Mouse (Mus musculus): Measurements from ENCODE around the gene Ilf3. TPM values are rescaled to one million over a fixed set of nuclear protein-coding genes. Genes with fewer than 3 reads are reported as not detected.

The Ilf3 gene
- polyA plus RNA-seq, 1 experiment from 2014 or later, result 179 TPM

- H3K4me2 ChIP-seq (ENCODE audit: low read length), result no peak overlapping the region
- H3K4me1 ChIP-seq (replicated peaks; ENCODE audit: control insufficient read depth, insufficient read depth, low read length), result 0 out of 2 replicates have a peak, but pooled peaks cover 4% of the 10 kb centered on the region
- H3K27me3 ChIP-seq (replicated peaks; ENCODE audit: control insufficient read depth, insufficient read depth, low read length), result no peaks in the 10 kb centered on the region
- H3K4me3 ChIP-seq (ENCODE audit: low read depth, low read length), result no peak overlapping the region
- H3K27ac ChIP-seq (ENCODE audit: low read depth), result no peak overlapping the region
- DNase-seq (ENCODE audit: low spot score) (no peak), ATAC-seq (replicated peaks; ENCODE audit: low FRiP score, low TSS enrichment, low read depth) (no peak)
- peaks cover 56% of the 10 kb centered on the region for H3K36me3 ChIP-seq (ENCODE audit: control insufficient read depth, insufficient read depth, low read length)
- WGBS, result 82% methylated on average over 2 of the region's 2 CpGs
- no peaks in the 10 kb centered on the region for H3K9me3 ChIP-seq (ENCODE audit: control insufficient read depth, low read length)
- no peak overlapping the region for H3K9ac ChIP-seq (ENCODE audit: low read length)
Measured at GRCm38 (mm10) chr9:21419646-21420045, 52.0 kb downstream of the Ilf3 start.

DNA sequence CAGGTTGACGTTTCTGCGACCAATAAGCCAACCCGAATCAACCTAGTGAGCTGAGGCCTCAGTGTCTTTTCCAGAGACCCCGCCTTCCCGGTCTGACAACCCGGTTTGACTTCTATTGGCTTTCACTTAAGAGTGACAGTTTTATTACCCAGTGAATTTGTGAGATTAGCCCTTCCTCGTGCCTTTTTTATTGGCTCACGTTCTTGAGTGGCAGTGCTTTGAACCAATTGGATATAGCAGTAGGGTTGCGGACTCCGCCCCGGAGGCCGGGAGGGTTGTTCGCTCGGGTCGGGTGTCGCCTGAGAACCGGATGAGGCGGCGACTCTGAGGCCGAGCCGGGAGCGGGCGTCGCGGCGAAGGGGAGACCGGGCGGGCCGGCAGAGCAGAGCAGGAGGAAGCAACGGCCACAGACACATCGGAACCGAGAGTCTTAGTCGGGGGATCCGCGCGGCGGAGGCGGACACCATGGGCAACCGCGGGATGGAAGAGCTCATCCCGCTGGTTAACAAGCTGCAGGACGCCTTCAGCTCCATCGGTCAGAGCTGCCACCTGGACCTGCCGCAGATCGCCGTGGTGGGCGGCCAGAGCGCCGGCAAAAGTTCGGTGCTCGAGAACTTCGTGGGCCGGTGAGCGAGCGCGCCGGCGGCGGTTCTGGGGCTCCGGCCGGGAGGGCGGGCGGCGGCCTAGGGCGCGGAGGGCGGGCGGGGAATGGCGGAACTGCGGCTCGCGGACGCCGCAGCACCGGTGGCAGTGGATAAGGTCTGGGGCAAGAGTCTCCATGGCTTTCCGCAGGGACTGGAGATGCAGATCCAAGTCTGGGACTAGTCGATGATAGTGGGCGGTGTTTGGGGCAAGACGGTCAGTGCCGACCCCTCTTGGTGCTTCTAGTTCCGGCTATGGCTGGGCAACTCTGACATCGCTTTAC is 57.2 kb downstream of the Ilf3 start, which contains the start of gene Dnm2:
Dnm2 (plus strand) TSS at position 278 of the 925 bp plus-strand sequence.
- DNase-seq (ENCODE audit: low spot score), result peak; percentile 99
- H3K27me3 ChIP-seq (replicated peaks; ENCODE audit: control insufficient read depth, insufficient read depth, low read length), result no peaks in the 10 kb centered on the region
- under 1% methylated on average over 82 of the region's 82 CpGs for WGBS

GRCm38 (mm10) chr9:21425556-21425945 is 57.9 kb downstream of the Ilf3 start:
- Histone ChIP-seq H3K4me1 (replicated peaks; ENCODE audit: control insufficient read depth, insufficient read depth, low read length) (peaks cover 19% of the 10 kb centered on the region), H3K9me3 (ENCODE audit: control insufficient read depth, low read length) (no peaks in the 10 kb centered on the region), H3K27ac (ENCODE audit: low read depth) (0 out of 2 replicates have a peak overlapping the region, but pooled peaks have one; percentile 72), H3K9ac (ENCODE audit: low read length) (peak overlapping the region; percentile 76), H3K4me2 (ENCODE audit: low read length) (peak overlapping the region; percentile 93), H3K4me3 (ENCODE audit: low read depth, low read length) (peak overlapping the region; percentile 77), H3K27me3 (replicated peaks; ENCODE audit: control insufficient read depth, insufficient read depth, low read length) (no peaks in the 10 kb centered on the region), H3K36me3 (ENCODE audit: control insufficient read depth, insufficient read depth, low read length) (peaks cover 11% of the 10 kb centered on the region)
- DNase-seq (ENCODE audit: low spot score) (no peak), ATAC-seq (replicated peaks; ENCODE audit: low FRiP score, low TSS enrichment, low read depth) (no peak)
- WGBS, result 8% methylated on average over 6 of the region's 6 CpGs

More for the DNA sequence above, 57.2 kb downstream of the Ilf3 start, which contains the start of gene Dnm2:
- Histone ChIP-seq H3K9ac (ENCODE audit: low read length) (peak within 1 kb of the TSS; percentile 76), H3K9me3 (ENCODE audit: control insufficient read depth, low read length) (no peaks in the 10 kb centered on the region), H3K4me3 (ENCODE audit: low read depth, low read length) (peak within 1 kb of the TSS; percentile 77), H3K27ac (ENCODE audit: low read depth) (peak within 1 kb of the TSS; percentile 72; the same call in 1 of the 2 replicates), H3K4me1 (replicated peaks; ENCODE audit: control insufficient read depth, insufficient read depth, low read length) (peaks cover 19% of the 10 kb centered on the region), H3K4me2 (ENCODE audit: low read length) (peak within 1 kb of the TSS; percentile 93), H3K36me3 (ENCODE audit: control insufficient read depth, insufficient read depth, low read length) (peaks cover 18% of the 10 kb centered on the region)
- ATAC-seq (replicated peaks; ENCODE audit: low FRiP score, low TSS enrichment, low read depth), result peak; percentile 99

DNA sequence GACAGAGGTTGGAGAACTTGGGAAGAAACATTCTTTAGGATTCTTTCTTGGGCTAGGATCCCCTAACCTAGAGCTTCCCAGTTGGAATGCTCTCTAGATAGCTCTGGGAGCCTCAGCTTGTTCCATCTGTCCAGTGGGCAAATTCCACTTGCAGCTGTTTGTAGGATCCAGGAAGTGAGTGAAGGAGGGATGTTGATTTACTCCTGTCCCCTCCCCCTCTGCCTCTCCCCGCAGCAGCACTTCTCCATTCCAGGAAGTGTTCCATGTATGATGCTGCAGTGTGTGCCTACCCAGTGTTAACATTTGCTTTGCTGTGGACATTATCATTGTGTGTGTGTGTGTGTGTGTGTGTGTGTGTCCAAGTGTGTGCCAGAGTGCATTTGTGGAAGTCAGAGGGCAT is 58.3 kb downstream of the Ilf3 start:
- H3K4me3 ChIP-seq (ENCODE audit: low read depth, low read length), result peak overlapping the region; percentile 77
- peaks cover 19% of the 10 kb centered on the region for H3K4me1 ChIP-seq (replicated peaks; ENCODE audit: control insufficient read depth, insufficient read depth, low read length)
- ATAC-seq (replicated peaks; ENCODE audit: low FRiP score, low TSS enrichment, low read depth), result no peak
- H3K36me3 ChIP-seq (ENCODE audit: control insufficient read depth, insufficient read depth, low read length), result peaks cover 7% of the 10 kb centered on the region
- no peak for DNase-seq (ENCODE audit: low spot score)
- no peaks in the 10 kb centered on the region for H3K9me3 ChIP-seq (ENCODE audit: control insufficient read depth, low read length)
- no peak overlapping the region for H3K27ac ChIP-seq (ENCODE audit: low read depth)
- no peaks in the 10 kb centered on the region for H3K27me3 ChIP-seq (replicated peaks; ENCODE audit: control insufficient read depth, insufficient read depth, low read length)
- H3K9ac ChIP-seq (ENCODE audit: low read length), result peak overlapping the region; percentile 76
- peak overlapping the region; percentile 93 for H3K4me2 ChIP-seq (ENCODE audit: low read length)
- 5% methylated on average over 1 of the region's 1 CpGs for WGBS

- peaks cover 2% of the 10 kb centered on the region for H3K36me3 ChIP-seq (ENCODE audit: control insufficient read depth, insufficient read depth, low read length)
- H3K4me3 ChIP-seq (ENCODE audit: low read depth, low read length), result no peak overlapping the region
- H3K27ac ChIP-seq (ENCODE audit: low read depth), result no peak overlapping the region
- H3K4me1 ChIP-seq (replicated peaks; ENCODE audit: control insufficient read depth, insufficient read depth, low read length), result peaks cover 19% of the 10 kb centered on the region
- WGBS, result 70% methylated on average over 2 of the region's 2 CpGs
- H3K4me2 ChIP-seq (ENCODE audit: low read length), result peak overlapping the region; percentile 93; the same call in 1 of the 2 replicates
- H3K9ac ChIP-seq (ENCODE audit: low read length), result no peak overlapping the region
- DNase-seq (ENCODE audit: low spot score) (no peak), ATAC-seq (replicated peaks; ENCODE audit: low FRiP score, low TSS enrichment, low read depth) (no peak)
- no peaks in the 10 kb centered on the region for H3K9me3 ChIP-seq (ENCODE audit: control insufficient read depth, low read length)
- H3K27me3 ChIP-seq (replicated peaks; ENCODE audit: control insufficient read depth, insufficient read depth, low read length), result no peaks in the 10 kb centered on the region
Measured at GRCm38 (mm10) chr9:21426525-21426924, 58.9 kb downstream of the Ilf3 start.

- H3K36me3 ChIP-seq (ENCODE audit: control insufficient read depth, insufficient read depth, low read length), result no peaks in the 10 kb centered on the region
- H3K4me3 ChIP-seq (ENCODE audit: low read depth, low read length), result no peak overlapping the region
- H3K9ac ChIP-seq (ENCODE audit: low read length), result no peak overlapping the region
- ATAC-seq (replicated peaks; ENCODE audit: low FRiP score, low TSS enrichment, low read depth), result no peak
- no peak overlapping the region for H3K27ac ChIP-seq (ENCODE audit: low read depth)
- DNase-seq (ENCODE audit: low spot score), result no peak
- H3K27me3 ChIP-seq (replicated peaks; ENCODE audit: control insufficient read depth, insufficient read depth, low read length), result no peaks in the 10 kb centered on the region
- H3K9me3 ChIP-seq (ENCODE audit: control insufficient read depth, low read length), result no peaks in the 10 kb centered on the region
- WGBS, result 86% methylated on average over 2 of the region's 2 CpGs
- H3K4me2 ChIP-seq (ENCODE audit: low read length), result no peak overlapping the region
- peaks cover 19% of the 10 kb centered on the region for H3K4me1 ChIP-seq (replicated peaks; ENCODE audit: control insufficient read depth, insufficient read depth, low read length)
Measured at GRCm38 (mm10) chr9:21427773-21428172, 60.1 kb downstream of the Ilf3 start.

DNA sequence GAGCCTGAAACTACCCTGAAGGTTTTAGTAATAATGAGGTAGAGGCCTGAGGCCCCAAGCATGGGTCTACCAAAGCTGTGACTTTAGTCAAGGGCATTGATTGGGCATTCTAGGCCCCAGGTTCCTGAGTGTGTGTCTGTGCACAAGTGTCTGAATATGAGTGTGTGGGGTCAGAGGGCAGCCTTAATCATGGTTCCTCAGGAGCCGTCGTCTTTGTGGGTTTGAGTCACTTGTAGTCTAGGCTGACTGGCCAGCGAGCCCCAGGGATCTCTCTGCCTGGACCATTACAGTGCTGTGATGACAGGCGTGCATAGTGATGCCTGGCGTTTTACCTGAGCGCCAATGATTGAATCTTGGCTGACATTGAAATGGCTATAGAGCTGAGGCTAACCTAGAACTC is 60.5 kb downstream of the Ilf3 start:
- Histone ChIP-seq H3K4me2 (ENCODE audit: low read length) (no peak overlapping the region), H3K9ac (ENCODE audit: low read length) (no peak overlapping the region), H3K4me1 (replicated peaks; ENCODE audit: control insufficient read depth, insufficient read depth, low read length) (peaks cover 19% of the 10 kb centered on the region), H3K4me3 (ENCODE audit: low read depth, low read length) (no peak overlapping the region), H3K9me3 (ENCODE audit: control insufficient read depth, low read length) (no peaks in the 10 kb centered on the region), H3K36me3 (ENCODE audit: control insufficient read depth, insufficient read depth, low read length) (no peaks in the 10 kb centered on the region), H3K27ac (ENCODE audit: low read depth) (no peak overlapping the region), H3K27me3 (replicated peaks; ENCODE audit: control insufficient read depth, insufficient read depth, low read length) (no peaks in the 10 kb centered on the region)
- DNase-seq (ENCODE audit: low spot score) (no peak), ATAC-seq (replicated peaks; ENCODE audit: low FRiP score, low TSS enrichment, low read depth) (no peak)
- WGBS, result 85% methylated on average over 6 of the region's 6 CpGs

DNA sequence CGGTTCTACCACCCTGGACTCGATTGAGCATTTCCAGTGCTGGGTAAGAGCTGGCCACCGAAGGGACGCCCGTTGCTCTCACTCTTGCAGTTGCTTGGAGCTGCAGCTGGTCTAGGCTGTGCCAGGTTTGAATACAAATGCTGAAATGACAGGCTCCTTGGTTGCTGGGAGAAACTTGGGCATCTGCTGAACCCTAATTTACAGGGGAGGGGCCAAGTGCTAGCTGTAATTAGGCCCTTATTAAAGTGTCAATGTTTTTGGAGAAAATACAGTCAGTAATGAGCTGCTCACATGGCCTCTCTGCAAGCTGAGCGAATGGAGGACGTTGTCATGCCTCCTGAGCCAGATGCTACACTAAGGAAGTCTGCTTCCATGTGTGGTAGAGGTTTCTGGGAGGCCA is 63.1 kb downstream of the Ilf3 start:
- ATAC-seq (replicated peaks; ENCODE audit: low FRiP score, low TSS enrichment, low read depth) (no peak), DNase-seq (ENCODE audit: low spot score) (no peak)
- H3K9ac ChIP-seq (ENCODE audit: low read length), result no peak overlapping the region
- 83% methylated on average over 7 of the region's 7 CpGs for WGBS
- H3K4me3 ChIP-seq (ENCODE audit: low read depth, low read length), result no peak overlapping the region
- H3K36me3 ChIP-seq (ENCODE audit: control insufficient read depth, insufficient read depth, low read length), result no peaks in the 10 kb centered on the region
- peaks cover 12% of the 10 kb centered on the region for H3K4me1 ChIP-seq (replicated peaks; ENCODE audit: control insufficient read depth, insufficient read depth, low read length)
- H3K27ac ChIP-seq (ENCODE audit: low read depth), result no peak overlapping the region
- no peak overlapping the region for H3K4me2 ChIP-seq (ENCODE audit: low read length)
- H3K9me3 ChIP-seq (ENCODE audit: control insufficient read depth, low read length), result no peaks in the 10 kb centered on the region
- H3K27me3 ChIP-seq (replicated peaks; ENCODE audit: control insufficient read depth, insufficient read depth, low read length), result no peaks in the 10 kb centered on the region

All from intestine, embryonic 14.5 days (tissue).